Mouse (Mus musculus) heart, adult 2 months (tissue): ENCODE results near the gene Alkbh7. TPM values are rescaled to one million over a fixed set of nuclear protein-coding genes. Genes with fewer than 3 reads are reported as not detected.

ENCODE experiments used
- DNase-seq, 2 experiments: peaks; one replicate each; pipeline ENCODE4 v3.0.0; 2021
- H3K27ac ChIP-seq: fragments of 200-600 bp; 2 replicates; pipeline ENCODE4 v1.8.1; 2022
- H3K27me3 ChIP-seq: fragments of 200-500 bp; 2 replicates; pipeline ENCODE4 v1.6.1; 2012; ENCODE audit warnings: mild to moderate bottlenecking, low read length, inconsistent platforms, mixed read lengths; ENCODE audit not compliant: control insufficient read depth, insufficient read depth
- H3K36me3 ChIP-seq: fragments of 200-500 bp; 2 replicates; pipeline ENCODE4 v1.6.1; 2012; ENCODE audit warnings: low read length, inconsistent platforms; ENCODE audit not compliant: control insufficient read depth, insufficient read depth
- H3K4me1 ChIP-seq: fragments of 200-500 bp; 2 replicates; pipeline ENCODE4 v1.6.1; 2011; ENCODE audit warnings: low read length; ENCODE audit not compliant: control insufficient read depth, insufficient read depth
- H3K4me3 ChIP-seq: fragments of 200-600 bp; 2 replicates; pipeline ENCODE4 v1.8.1; 2022
- H3K79me2 ChIP-seq: fragments of 200-500 bp; replicated peaks from 2 replicates; pipeline ENCODE4 v1.6.1; 2012; ENCODE audit warnings: mild to moderate bottlenecking, inconsistent platforms, low read length, moderate library complexity, mixed read lengths; ENCODE audit not compliant: control insufficient read depth, insufficient read depth
- H3K9ac ChIP-seq: fragments of 200-500 bp; 2 replicates; pipeline ENCODE4 v1.6.1; 2012; ENCODE audit warnings: low read depth, mild to moderate bottlenecking, control low read depth, inconsistent platforms, low read length, mixed read lengths
- CTCF ChIP-seq: fragments of 200-600 bp; IDR thresholded peaks from 2 replicates; pipeline ENCODE4 v1.8.1; 2022; ENCODE audit warnings: antibody characterized with exemption, mild to moderate bottlenecking, moderate library complexity
- EP300 ChIP-seq: fragments of 200-500 bp; IDR thresholded peaks from 2 replicates; pipeline ENCODE4 v1.6.1; 2011; ENCODE audit warnings: low read depth, low read length, control low read depth; ENCODE audit not compliant: insufficient read depth
- POLR2A ChIP-seq: fragments of 200-500 bp; IDR thresholded peaks from 2 replicates; pipeline ENCODE4 v1.6.1; 2011; ENCODE audit warnings: mild to moderate bottlenecking, low read depth, low read length, control low read depth; ENCODE audit not compliant: insufficient read depth
- WGBS: fragments of 180-500 bp; shearing (Covaris S2); methylation state at CpG from one replicate; pipeline ENCODE4 v1.1.7; 2018; 5-methylcytosine and 5-hydroxymethylcytosine counted together
- intact Hi-C: fragments of 180-260 bp; cut with DNase I; formaldehyde crosslinking; loops from one replicate; pipeline ENCODE4 v1.15.1; 2025
- polyA plus RNA-seq: library from polyadenylated mRNA; depleted of rRNA; stranded (reverse); fragments of >200 nt; gene quantifications from 2 replicates; pipeline ENCODE4 v1.2.3, GENCODE M21; 2012
- total RNA-seq, 2 experiments: library from RNA; stranded (reverse); gene quantifications; 2 replicates each; pipeline ENCODE4 v1.2.3; 2021

Alkbh7 gene
- total and polyA plus RNA-seq, 3 experiments: 65.3 to 74.5 (median 72.8) TPM

DNA sequence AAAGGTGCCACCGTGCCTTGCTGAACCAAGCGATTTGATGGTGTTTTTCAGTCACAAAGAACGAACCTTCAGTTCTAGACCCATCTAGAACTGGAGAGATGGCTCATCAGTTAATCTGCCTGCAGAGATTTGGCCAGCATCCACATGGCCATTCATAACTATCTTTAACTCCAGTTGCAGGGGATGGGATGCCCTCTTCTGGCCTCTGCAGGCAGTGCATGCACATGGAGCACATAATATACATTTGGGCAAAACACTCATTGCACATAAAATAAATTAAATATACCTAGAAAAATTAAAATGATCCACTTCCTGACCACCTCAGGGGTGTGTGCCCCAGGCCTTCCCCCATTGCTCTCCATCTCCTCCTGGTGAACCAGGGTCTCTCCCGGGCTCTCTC, 35.3 kb upstream of the Alkbh7 start:
- H3K27ac ChIP-seq: no peak overlapping the region
- no peak overlapping the region for H3K4me3 ChIP-seq
- H3K4me1 ChIP-seq: no peaks in the 10 kb centered on the region
- TF ChIP-seq EP300: no peak
- 0 out of 2 replicates have a peak, but pooled peaks have one; percentile 12 for TF ChIP-seq CTCF
- no peak overlapping the region for H3K9ac ChIP-seq
- H3K36me3 ChIP-seq: no peaks in the 10 kb centered on the region
- intact Hi-C loops: no loop called here
- no peaks in the 10 kb centered on the region for H3K79me2 ChIP-seq
- peaks cover 2% of the 10 kb centered on the region; the same call in 1 of the 2 replicates for H3K27me3 ChIP-seq
- no peak for DNase-seq
- WGBS: 94% methylated on average over 4 of the region's 4 CpGs

DNA sequence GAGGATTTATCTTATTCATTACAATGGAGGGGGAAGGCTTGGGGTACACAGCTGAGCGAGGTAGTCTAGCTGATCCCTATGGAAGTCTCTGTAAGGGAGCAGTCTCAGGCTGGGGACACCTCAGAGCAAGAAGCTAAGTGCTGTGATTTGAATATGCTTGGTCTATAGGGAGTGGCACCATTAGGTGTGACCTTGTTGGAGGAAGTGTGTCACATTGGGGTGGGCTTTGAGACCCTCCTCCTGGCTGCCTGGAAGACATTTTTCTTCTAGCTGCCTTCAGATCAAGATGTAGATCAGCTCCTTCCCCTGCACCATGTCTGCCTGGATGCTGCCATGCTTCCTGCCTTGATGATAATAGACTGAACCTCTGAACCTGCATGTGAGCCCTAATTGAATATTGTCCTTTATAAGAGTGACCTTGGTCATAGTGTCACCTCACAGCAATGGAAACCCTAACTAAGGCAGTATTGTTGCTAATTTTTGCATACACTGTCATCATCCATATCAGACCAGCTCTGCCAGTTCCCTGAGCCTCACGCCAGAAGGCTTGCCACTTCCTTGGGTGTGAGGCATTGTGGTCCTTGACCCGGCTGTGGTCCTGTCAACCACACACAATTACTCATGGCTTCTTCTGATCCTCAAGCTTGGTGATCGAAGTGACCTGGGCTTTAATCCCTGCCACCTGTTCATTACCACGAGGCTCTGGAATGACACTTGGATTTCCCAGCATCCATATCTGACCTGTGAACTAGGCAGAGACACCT, 34.3 kb upstream of the Alkbh7 start:
- TF ChIP-seq POLR2A (no peak), EP300 (no peak), CTCF (no peak)
- WGBS: 73% methylated on average over 5 of the region's 5 CpGs
- intact Hi-C loops: no loop called here
- no peaks in the 10 kb centered on the region for H3K36me3 ChIP-seq
- no peak overlapping the region for H3K9ac ChIP-seq
- H3K4me3 ChIP-seq: no peak overlapping the region
- H3K27ac ChIP-seq: no peak overlapping the region
- no peak for DNase-seq
- peaks cover 2% of the 10 kb centered on the region; the same call in 1 of the 2 replicates for H3K27me3 ChIP-seq
- no peaks in the 10 kb centered on the region for H3K79me2 ChIP-seq
- no peaks in the 10 kb centered on the region for H3K4me1 ChIP-seq

DNA sequence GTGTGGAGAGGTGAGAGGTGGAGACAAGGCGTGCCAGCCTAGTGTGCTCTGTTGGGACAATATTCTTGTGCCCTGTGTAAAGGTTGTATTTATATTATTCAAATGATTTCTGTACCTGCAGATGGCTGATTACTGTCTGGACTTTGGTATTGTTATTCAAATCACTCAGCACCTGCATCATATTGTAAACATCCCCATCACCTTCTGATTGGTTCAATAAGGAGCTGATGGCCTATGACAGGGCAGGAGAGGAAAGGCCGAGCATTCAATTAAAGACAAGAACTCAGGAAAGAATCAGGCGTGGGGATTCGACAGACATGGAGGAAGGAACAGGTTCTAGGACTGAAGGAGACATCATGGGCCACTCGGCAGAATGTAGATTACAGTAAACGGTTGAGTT, 33.5 kb upstream of the Alkbh7 start:
- intact Hi-C loops: no loop called here
- Histone ChIP-seq H3K79me2 (no peaks in the 10 kb centered on the region), H3K9ac (no peak overlapping the region), H3K27ac (no peak overlapping the region), H3K4me1 (no peaks in the 10 kb centered on the region), H3K36me3 (no peaks in the 10 kb centered on the region), H3K27me3 (peaks cover 2% of the 10 kb centered on the region; the same call in 1 of the 2 replicates), H3K4me3 (no peak overlapping the region)
- WGBS: 82% methylated on average over 6 of the region's 6 CpGs
- no peak for TF ChIP-seq EP300
- no peak for TF ChIP-seq CTCF
- TF ChIP-seq POLR2A: no peak
- DNase-seq: no peak

DNA sequence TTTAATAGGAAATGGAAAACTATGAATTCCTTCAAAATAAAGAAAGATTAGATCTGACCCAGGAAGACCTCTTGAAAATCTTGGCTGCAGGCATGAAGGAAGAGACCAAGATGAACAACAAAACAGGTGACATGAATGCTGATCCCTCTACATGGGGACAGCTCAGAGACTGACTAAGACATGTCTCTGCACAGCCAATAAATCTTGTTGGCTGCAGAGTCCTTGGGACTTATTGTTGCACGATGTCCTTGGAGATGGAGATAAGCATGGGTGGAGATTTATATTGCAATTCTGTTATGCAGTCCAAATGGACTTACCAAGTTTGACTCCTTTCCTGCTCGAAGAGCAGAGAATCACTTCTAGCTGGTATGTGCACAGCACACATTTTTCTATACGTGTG, 27.8 kb upstream of the Alkbh7 start:
- 38% methylated on average over 3 of the region's 3 CpGs for whole genome bisulfite sequencing

GRCm38 (mm10) chr17:56970081-56970480, 27.1 kb upstream of the Alkbh7 start:
- intact Hi-C loops: no loop called here
- Histone ChIP-seq H3K4me1 (no peaks in the 10 kb centered on the region), H3K9ac (no peak overlapping the region), H3K27ac (no peak overlapping the region), H3K36me3 (no peaks in the 10 kb centered on the region), H3K27me3 (no peaks in the 10 kb centered on the region), H3K79me2 (no peaks in the 10 kb centered on the region), H3K4me3 (no peak overlapping the region)
- no peak for DNase-seq
- TF ChIP-seq EP300 (no peak), POLR2A (no peak), CTCF (no peak)
- WGBS: 52% methylated on average over 5 of the region's 5 CpGs

More for the DNA sequence above, 27.8 kb upstream of the Alkbh7 start:
- H3K27me3 ChIP-seq: no peaks in the 10 kb centered on the region
- intact Hi-C loops: no loop called here
- H3K36me3 ChIP-seq: no peaks in the 10 kb centered on the region
- H3K79me2 ChIP-seq: no peaks in the 10 kb centered on the region
- DNase-seq: no peak
- H3K27ac ChIP-seq: no peak overlapping the region
- no peak for TF ChIP-seq EP300
- no peak for TF ChIP-seq CTCF
- H3K4me3 ChIP-seq: no peak overlapping the region
- H3K4me1 ChIP-seq: no peaks in the 10 kb centered on the region
- H3K9ac ChIP-seq: no peak overlapping the region

GRCm38 (mm10) chr17:56973956-56974707, 23.0 kb upstream of the Alkbh7 start:
- Histone ChIP-seq H3K27ac (no peak overlapping the region), H3K4me1 (no peaks in the 10 kb centered on the region), H3K36me3 (no peaks in the 10 kb centered on the region), H3K79me2 (no peaks in the 10 kb centered on the region), H3K27me3 (no peaks in the 10 kb centered on the region), H3K4me3 (no peak overlapping the region), H3K9ac (no peak overlapping the region)
- 62% methylated on average over 13 of the region's 14 CpGs for WGBS
- intact Hi-C loops: no loop called here
- TF ChIP-seq CTCF (no peak), POLR2A (no peak), EP300 (no peak)
- DNase-seq: no peak
